Mouse (Mus musculus) forebrain, embryonic 13.5 days (tissue): ENCODE measurements at regions not wholly inside any gene's neighbourhood (a gene's known extent, or its start where the extent isn't known, plus 50 kb on each side); places are given as distances from the start of the nearest gene placed in this dataset.
"Not testable (repeated sequence)": the region's sequence is repeated elsewhere in the genome, so short reads cannot be mapped to it uniquely, and the experiment has no call there.

Experiments
- ATAC-seq: fragments of 200-750 bp; cut with Nextera tagmentation; 2 replicates; pipeline ENCODE4 v1.8.0; 2017
- H3K27ac ChIP-seq: fragments of 300-500 bp; sonication (generic); 2 replicates; pipeline ENCODE4 v1.5.1; 2015; ENCODE audit warnings: inconsistent platforms, mild to moderate bottlenecking, moderate library complexity
- H3K27me3 ChIP-seq: fragments of 300-500 bp; sonication (generic); 2 replicates; pipeline ENCODE4 v1.6.1; 2015; ENCODE audit warnings: mild to moderate bottlenecking, inconsistent platforms
- H3K36me3 ChIP-seq: fragments of 300-500 bp; sonication (generic); 2 replicates; pipeline ENCODE4 v1.6.1; 2015; ENCODE audit warnings: mild to moderate bottlenecking, inconsistent platforms; ENCODE audit not compliant: poor library complexity, severe bottlenecking
- H3K4me1 ChIP-seq: fragments of 300-500 bp; sonication (generic); 2 replicates; pipeline ENCODE4 v1.6.1; 2015; ENCODE audit warnings: inconsistent platforms
- H3K4me2 ChIP-seq: fragments of 300-500 bp; sonication (generic); 2 replicates; pipeline ENCODE4 v1.6.1; 2015; ENCODE audit warnings: inconsistent platforms, mild to moderate bottlenecking, moderate library complexity
- H3K4me3 ChIP-seq: fragments of 300-500 bp; sonication (generic); 2 replicates; pipeline ENCODE4 v1.5.1; 2015; ENCODE audit warnings: mild to moderate bottlenecking, inconsistent platforms
- H3K9ac ChIP-seq: fragments of 300-500 bp; sonication (generic); 2 replicates; pipeline ENCODE4 v1.6.1; 2015; ENCODE audit warnings: mild to moderate bottlenecking, inconsistent platforms
- H3K9me3 ChIP-seq: fragments of 300-500 bp; sonication (generic); replicated peaks from 2 replicates; pipeline ENCODE4 v1.6.1; 2016; ENCODE audit warnings: inconsistent platforms
- WGBS: fragments of 180-500 bp; shearing (Covaris S2); methylation state at CpG from one replicate; pipeline ENCODE4 v1.1.7; 2015; 5-methylcytosine and 5-hydroxymethylcytosine counted together

DNA sequence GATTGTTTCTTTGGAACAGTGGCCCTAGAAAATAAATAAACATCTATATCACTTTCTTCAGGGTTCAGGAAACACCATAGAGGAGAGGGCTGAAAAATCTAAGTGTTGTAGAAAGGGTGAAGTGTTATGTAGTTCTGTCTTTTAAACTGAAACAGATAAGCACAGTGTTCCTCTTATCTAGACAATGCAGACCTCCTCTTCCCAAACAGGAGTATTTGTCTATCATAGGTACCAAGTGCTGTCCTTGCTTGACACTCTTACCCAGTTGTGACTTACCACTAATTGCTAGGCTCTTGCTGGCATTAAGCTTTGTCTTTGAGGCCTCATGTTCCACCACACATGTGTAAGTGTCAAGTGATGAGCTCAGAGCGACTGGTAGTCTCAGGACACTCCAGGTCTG, 75.3 kb upstream of the Adam6b start:
- Histone ChIP-seq H3K27me3 (no peaks in the 10 kb centered on the region), H3K27ac (no peak overlapping the region), H3K9me3 (peaks cover 29% of the 10 kb centered on the region; the same call in 1 of the 2 replicates), H3K4me2 (no peak overlapping the region), H3K4me1 (no peaks in the 10 kb centered on the region), H3K9ac (no peak overlapping the region), H3K4me3 (no peak overlapping the region), H3K36me3 (no peaks in the 10 kb centered on the region)
- WGBS = 62% methylated on average over 1 of the region's 1 CpGs
- ATAC-seq = no peak

- Histone ChIP-seq H3K27ac (no peak overlapping the region), H3K27me3 (no peaks in the 10 kb centered on the region), H3K4me2 (no peak overlapping the region), H3K36me3 (no peaks in the 10 kb centered on the region), H3K4me3 (no peak overlapping the region), H3K4me1 (no peaks in the 10 kb centered on the region), H3K9ac (no peak overlapping the region), H3K9me3 (peaks cover 30% of the 10 kb centered on the region)
- WGBS = 66% methylated on average over 1 of the region's 1 CpGs
- ATAC-seq = no peak
Observed at GRCm38 (mm10) chr12:113417521-113417920, 71.8 kb upstream of the Adam6b start.

DNA sequence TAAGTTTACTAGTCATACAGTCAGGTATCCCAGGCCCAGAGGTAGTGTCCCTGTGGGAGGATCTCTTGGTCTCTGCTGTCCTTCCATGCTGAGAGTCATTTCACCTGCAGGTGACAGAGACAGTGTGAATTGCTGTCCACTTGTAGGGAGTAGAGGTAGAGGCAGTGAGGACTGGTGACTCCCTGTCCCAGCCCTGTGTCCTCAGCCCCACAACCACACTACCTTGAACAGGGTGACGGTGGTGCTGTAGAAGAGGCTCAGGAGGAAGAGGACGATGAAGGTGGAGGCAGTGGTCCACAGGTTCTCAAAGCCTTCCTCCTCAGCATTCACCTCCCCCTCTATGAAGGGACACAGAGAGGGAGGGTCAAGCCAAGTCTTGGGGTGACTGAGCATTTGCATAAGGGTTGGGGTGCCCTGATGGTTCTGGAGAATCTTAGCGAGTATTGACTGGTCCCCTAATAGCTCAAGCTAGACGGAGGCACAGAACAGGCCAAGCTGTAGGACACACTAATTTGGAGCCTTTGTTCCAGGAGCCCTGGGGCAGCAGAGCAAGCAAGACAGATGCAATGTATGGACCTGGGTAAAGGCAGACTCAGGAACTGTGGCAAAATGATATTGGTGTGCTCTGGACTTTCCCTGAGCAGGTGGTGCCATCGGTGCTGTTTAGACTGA, 70.4 kb upstream of the Adam6b start:
- H3K4me2 ChIP-seq = no peak overlapping the region
- H3K9ac ChIP-seq = no peak overlapping the region
- H3K27ac ChIP-seq = no peak overlapping the region
- H3K27me3 ChIP-seq = no peaks in the 10 kb centered on the region
- H3K4me1 ChIP-seq = no peaks in the 10 kb centered on the region
- H3K9me3 ChIP-seq = peaks cover 33% of the 10 kb centered on the region
- H3K4me3 ChIP-seq = no peak overlapping the region
- no peak for ATAC-seq
- WGBS = 86% methylated on average over 5 of the region's 5 CpGs
- H3K36me3 ChIP-seq = no peaks in the 10 kb centered on the region

GRCm38 (mm10) chr12:113420721-113421305, 68.5 kb upstream of the Adam6b start:
- Histone ChIP-seq H3K4me1 (no peaks in the 10 kb centered on the region), H3K4me3 (no peak overlapping the region), H3K9me3 (peaks cover 30% of the 10 kb centered on the region), H3K4me2 (no peak overlapping the region), H3K27me3 (no peaks in the 10 kb centered on the region), H3K36me3 (no peaks in the 10 kb centered on the region), H3K9ac (no peak overlapping the region), H3K27ac (no peak overlapping the region)
- WGBS = 85% methylated on average over 9 of the region's 9 CpGs
- no peak for ATAC-seq

DNA sequence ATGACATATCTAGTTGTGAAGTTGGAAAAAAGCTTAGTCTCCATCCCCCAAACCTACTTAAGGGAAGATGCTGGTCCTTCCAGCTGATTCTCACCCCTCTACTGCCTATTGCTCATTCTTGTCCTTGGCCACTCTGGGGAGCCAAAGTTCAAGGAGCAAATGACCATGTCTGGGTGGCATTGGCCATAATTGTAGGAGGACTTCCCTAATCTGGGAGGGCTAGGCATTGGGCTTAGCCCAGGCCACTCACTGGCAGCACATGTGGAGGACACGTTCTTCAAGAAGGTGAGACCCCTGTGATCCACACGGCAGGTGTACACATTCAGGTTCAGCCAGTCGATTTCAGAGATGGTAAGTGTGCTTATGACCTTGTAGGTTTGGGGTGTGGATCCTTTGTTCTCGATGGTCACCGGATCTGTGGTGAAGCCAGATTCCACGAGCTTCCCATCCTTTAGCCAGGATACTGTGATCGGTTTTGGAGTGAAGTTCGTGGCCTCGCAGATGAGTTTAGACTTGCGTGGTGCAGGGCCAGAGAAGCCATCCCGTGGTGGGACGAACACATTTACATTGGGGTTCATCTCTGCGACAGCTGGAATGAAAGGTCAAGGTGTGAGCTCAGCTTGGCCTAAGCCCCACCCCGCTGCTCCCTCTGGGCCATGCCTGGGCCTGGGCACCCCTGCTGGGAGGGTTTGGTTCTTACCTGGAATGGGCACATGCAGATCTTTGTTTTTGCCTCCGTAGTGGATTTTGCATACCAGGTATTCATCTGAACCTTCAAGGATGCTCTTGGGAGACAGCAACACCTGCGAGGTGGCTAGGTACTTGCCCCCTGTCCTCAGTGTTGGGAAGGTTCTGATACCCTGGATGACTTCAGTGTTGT, 67.4 kb upstream of the Adam6b start:
- Histone ChIP-seq H3K9me3 (peaks cover 35% of the 10 kb centered on the region), H3K4me1 (no peaks in the 10 kb centered on the region), H3K4me2 (no peak overlapping the region), H3K4me3 (no peak overlapping the region), H3K9ac (no peak overlapping the region), H3K36me3 (no peaks in the 10 kb centered on the region), H3K27ac (no peak overlapping the region), H3K27me3 (no peaks in the 10 kb centered on the region)
- 87% methylated on average over 16 of the region's 16 CpGs for WGBS
- ATAC-seq = no peak

DNA sequence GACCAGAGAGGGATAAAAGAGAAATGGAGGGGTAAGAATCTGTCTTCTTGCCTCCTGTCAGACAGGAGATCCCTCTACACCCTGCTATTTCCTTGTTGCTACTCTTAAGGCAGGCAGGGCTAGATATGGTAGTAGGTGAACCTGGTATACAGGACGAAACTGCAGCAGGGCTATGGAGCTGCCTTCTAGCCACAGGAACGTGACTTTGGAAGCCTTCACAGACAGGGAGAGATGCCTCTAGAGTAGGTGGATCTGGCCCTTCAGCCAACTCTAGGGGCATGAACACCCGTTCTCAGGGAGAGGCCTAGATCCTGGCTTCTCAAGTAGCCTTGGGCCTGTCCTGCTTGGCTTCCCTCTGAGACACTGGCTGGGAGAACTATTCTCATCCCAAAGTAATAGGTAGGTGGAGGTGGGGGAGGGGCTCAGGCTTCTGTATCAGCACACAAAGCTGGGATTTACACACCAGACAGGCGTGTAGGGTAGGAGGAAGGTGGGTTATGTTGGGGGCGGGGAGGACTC, 66.5 kb upstream of the Adam6b start:
- Histone ChIP-seq H3K36me3 (no peaks in the 10 kb centered on the region), H3K4me2 (no peak overlapping the region), H3K9ac (no peak overlapping the region), H3K9me3 (peaks cover 33% of the 10 kb centered on the region), H3K4me3 (no peak overlapping the region), H3K27me3 (no peaks in the 10 kb centered on the region), H3K4me1 (no peaks in the 10 kb centered on the region), H3K27ac (no peak overlapping the region)
- ATAC-seq = no peak
- WGBS = 79% methylated on average over 5 of the region's 5 CpGs

DNA sequence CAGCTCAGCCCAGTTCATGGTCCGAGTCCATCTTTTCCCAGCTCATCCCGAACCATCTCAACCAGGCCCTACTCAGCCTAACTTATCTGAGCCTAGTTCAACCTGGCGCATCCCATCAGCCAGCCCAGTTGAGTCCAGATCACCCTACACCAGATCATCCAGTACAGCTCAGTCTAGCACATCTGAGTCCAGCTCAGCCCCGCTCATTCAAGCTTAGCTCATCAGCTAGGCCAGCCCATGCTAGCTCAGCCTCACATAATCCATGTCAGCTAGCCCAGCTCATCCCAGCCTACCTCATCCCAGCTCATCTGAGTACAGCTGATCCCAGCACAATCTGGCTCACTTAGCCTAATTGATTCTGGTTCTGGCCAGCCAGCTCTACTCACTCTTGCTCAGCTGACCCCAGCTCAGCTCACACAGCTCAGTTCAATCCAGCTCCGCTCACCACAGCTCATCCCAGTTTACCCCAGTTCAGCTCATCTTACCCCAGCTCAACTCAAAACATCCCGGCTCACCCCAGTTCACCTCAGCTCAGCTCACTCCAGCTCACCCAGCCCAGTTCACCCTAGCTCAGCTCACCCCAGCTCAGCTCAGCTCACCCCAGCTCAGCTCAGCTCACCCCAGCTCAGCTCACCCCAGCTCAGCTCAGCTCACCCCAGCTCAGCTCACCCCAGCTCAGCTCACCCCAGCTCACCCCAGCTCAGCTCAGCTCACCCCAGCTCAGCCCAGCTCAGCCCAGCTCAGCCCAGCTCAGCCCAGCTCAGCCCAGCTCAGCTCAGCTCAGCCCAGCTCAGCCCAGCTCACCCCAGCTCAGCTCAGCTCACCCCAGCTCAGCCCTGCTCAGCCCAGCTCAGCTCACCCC, 65.3 kb upstream of the Adam6b start:
- no peaks in the 10 kb centered on the region for H3K4me1 ChIP-seq
- no peak overlapping the region for H3K4me3 ChIP-seq
- H3K9ac ChIP-seq = no peak overlapping the region
- H3K4me2 ChIP-seq = no peak overlapping the region
- H3K36me3 ChIP-seq = no peaks in the 10 kb centered on the region
- no peak for ATAC-seq
- no peaks in the 10 kb centered on the region for H3K27me3 ChIP-seq
- H3K27ac ChIP-seq = no peak overlapping the region
- H3K9me3 ChIP-seq = peaks cover 39% of the 10 kb centered on the region
- 89% methylated on average over 6 of the region's 6 CpGs for WGBS

- H3K4me1 ChIP-seq, H3K27me3 ChIP-seq, H3K9ac ChIP-seq, H3K36me3 ChIP-seq, ATAC-seq, H3K4me3 ChIP-seq, H3K27ac ChIP-seq, H3K4me2 ChIP-seq: not testable (repeated sequence)
- H3K9me3 ChIP-seq = peaks cover 46% of the 10 kb centered on the region
Observed at GRCm38 (mm10) chr12:113424598-113425208, 64.6 kb upstream of the Adam6b start.

- no peaks in the 10 kb centered on the region for H3K27me3 ChIP-seq
- WGBS = 87% methylated on average over 8 of the region's 8 CpGs
- H3K9ac ChIP-seq = no peak overlapping the region
- no peaks in the 10 kb centered on the region for H3K4me1 ChIP-seq
- H3K27ac ChIP-seq = no peak overlapping the region
- no peaks in the 10 kb centered on the region for H3K36me3 ChIP-seq
- H3K9me3 ChIP-seq = peaks cover 50% of the 10 kb centered on the region
- H3K4me3 ChIP-seq = no peak overlapping the region
- no peak overlapping the region for H3K4me2 ChIP-seq
- no peak for ATAC-seq
Observed at GRCm38 (mm10) chr12:113425209-113426070, 63.9 kb upstream of the Adam6b start.

- WGBS = 84% methylated on average over 4 of the region's 4 CpGs
- H3K4me2 ChIP-seq = no peak overlapping the region
- no peaks in the 10 kb centered on the region for H3K4me1 ChIP-seq
- no peaks in the 10 kb centered on the region for H3K36me3 ChIP-seq
- no peak overlapping the region for H3K4me3 ChIP-seq
- no peaks in the 10 kb centered on the region for H3K27me3 ChIP-seq
- H3K27ac ChIP-seq = no peak overlapping the region
- ATAC-seq = no peak
- H3K9ac ChIP-seq = no peak overlapping the region
- peaks cover 53% of the 10 kb centered on the region for H3K9me3 ChIP-seq
Observed at GRCm38 (mm10) chr12:113426636-113427035, 62.7 kb upstream of the Adam6b start.

- Histone ChIP-seq H3K4me2 (no peak overlapping the region), H3K36me3 (no peaks in the 10 kb centered on the region), H3K9me3 (peaks cover 50% of the 10 kb centered on the region), H3K4me1 (no peaks in the 10 kb centered on the region), H3K9ac (no peak overlapping the region), H3K4me3 (no peak overlapping the region), H3K27me3 (no peaks in the 10 kb centered on the region), H3K27ac (no peak overlapping the region)
- WGBS = 81% methylated on average over 4 of the region's 4 CpGs
- ATAC-seq = no peak
Observed at GRCm38 (mm10) chr12:113427339-113427738, 62.0 kb upstream of the Adam6b start.
